In the genomic region with DNA sequence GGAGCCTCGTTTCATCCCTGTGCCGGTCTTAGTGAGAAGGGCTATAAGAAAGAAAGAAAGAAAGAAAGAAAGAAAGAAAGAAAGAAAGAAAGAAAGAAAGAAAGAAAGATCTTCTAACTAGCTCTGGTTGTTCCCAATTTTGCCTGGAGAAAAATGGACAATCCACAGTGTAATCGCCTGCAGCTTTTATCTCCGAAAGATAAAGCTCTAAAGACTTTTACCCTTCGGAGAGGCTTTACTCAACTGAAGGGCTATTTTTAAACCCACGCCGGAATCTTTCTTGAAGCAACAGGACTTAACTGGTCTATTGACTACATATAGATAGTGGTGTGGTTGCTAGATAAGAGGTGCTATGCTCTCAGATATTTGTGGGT, we compare ENCODE assay signal across 8 mouse cellular contexts. TPM values are rescaled to one million over a fixed set of nuclear protein-coding genes. Genes with fewer than 3 reads are reported as not detected.
DNase-seq lines count a peak whose midpoint lies in the region; ATAC-seq and TF ChIP-seq lines count a peak whose summit lies in the region.

No protein-coding gene starts in this region.

- H3K27me3 ChIP-seq in lung, embryonic 14.5 days (ENCODE audit: insufficient read depth, low read length) = no peaks in the 10 kb centered on the region
- H3K27me3 ChIP-seq in embryonic facial prominence, embryonic 14.5 days (replicated peaks; ENCODE audit: control insufficient read depth, insufficient read depth, low read length) = no peaks in the 10 kb centered on the region
- H3K27me3 ChIP-seq in intestine, embryonic 16.5 days (replicated peaks; ENCODE audit: control insufficient read depth, insufficient read depth, low read length) = no peaks in the 10 kb centered on the region
- no peaks in the 10 kb centered on the region for H3K27me3 ChIP-seq in neural tube, embryonic 14.5 days (ENCODE audit: control insufficient read depth, insufficient read depth, low read length)

- WGBS in lung, embryonic 14.5 days = under 1% methylated on average over 7 of the region's 7 CpGs
- 1% methylated on average over 7 of the region's 7 CpGs for WGBS in embryonic facial prominence, embryonic 14.5 days
- under 1% methylated on average over 7 of the region's 7 CpGs for WGBS in intestine, embryonic 16.5 days
- 1% methylated on average over 7 of the region's 7 CpGs for WGBS in neural tube, embryonic 14.5 days

- H3K36me3 ChIP-seq in lung, embryonic 14.5 days (ENCODE audit: insufficient read depth) = peaks cover 15% of the 10 kb centered on the region
- peaks cover 14% of the 10 kb centered on the region for H3K36me3 ChIP-seq in embryonic facial prominence, embryonic 14.5 days (ENCODE audit: control insufficient read depth, insufficient read depth, low read length)
- H3K36me3 ChIP-seq in intestine, embryonic 16.5 days (ENCODE audit: control insufficient read depth, insufficient read depth, low read length) = 0 out of 2 replicates have a peak, but pooled peaks cover 3% of the 10 kb centered on the region
- no peaks in the 10 kb centered on the region for H3K36me3 ChIP-seq in neural tube, embryonic 14.5 days (ENCODE audit: control insufficient read depth, insufficient read depth, low read length)

- peak overlapping the region; percentile 73 for H3K4me2 ChIP-seq in lung, embryonic 14.5 days
- peak overlapping the region; percentile 86 for H3K4me2 ChIP-seq in embryonic facial prominence, embryonic 14.5 days (ENCODE audit: low read depth, low read length)
- H3K4me2 ChIP-seq in intestine, embryonic 16.5 days (ENCODE audit: low read depth, low read length) = peak overlapping the region; percentile 81
- peak overlapping the region; percentile 96 for H3K4me2 ChIP-seq in neural tube, embryonic 14.5 days (ENCODE audit: low read depth, low read length)

- no peak for DNase-seq in lung, embryonic 14.5 days
- no peak for DNase-seq in lung, postnatal 10 days
- DNase-seq in embryonic facial prominence, embryonic 14.5 days (ENCODE audit: low spot score) = no peak
- DNase-seq in gastrocnemius, adult 18-20 months (ENCODE audit: low spot score) = no peak
- no peak for DNase-seq in right cerebral cortex, postnatal 4 days
- DNase-seq in kidney, postnatal 14 days = no peak

- peak overlapping the region; percentile 90 for H3K27ac ChIP-seq in lung, embryonic 14.5 days (ENCODE audit: low read depth)
- peak overlapping the region; percentile 82 for H3K27ac ChIP-seq in embryonic facial prominence, embryonic 14.5 days (replicated peaks; ENCODE audit: low read depth, low read length)
- peak overlapping the region; percentile 94 for H3K27ac ChIP-seq in intestine, embryonic 16.5 days (ENCODE audit: low read length)
- H3K27ac ChIP-seq in neural tube, embryonic 14.5 days (ENCODE audit: low read depth, low read length) = no peak overlapping the region

- H3K9ac ChIP-seq in lung, embryonic 14.5 days = peak overlapping the region; percentile 91
- peak overlapping the region; percentile 77 for H3K9ac ChIP-seq in embryonic facial prominence, embryonic 14.5 days (ENCODE audit: low read depth, low read length)
- H3K9ac ChIP-seq in intestine, embryonic 16.5 days (ENCODE audit: low read depth, low read length) = peak overlapping the region; percentile 80
- H3K9ac ChIP-seq in neural tube, embryonic 14.5 days (replicated peaks; ENCODE audit: low read depth, low read length) = 0 out of 2 replicates have a peak overlapping the region, but pooled peaks have one; percentile 61

- peaks cover 12% of the 10 kb centered on the region for H3K4me1 ChIP-seq in lung, embryonic 14.5 days (ENCODE audit: insufficient read depth)
- peaks cover 12% of the 10 kb centered on the region for H3K4me1 ChIP-seq in embryonic facial prominence, embryonic 14.5 days (ENCODE audit: control insufficient read depth, insufficient read depth, low read length)
- H3K4me1 ChIP-seq in intestine, embryonic 16.5 days (ENCODE audit: control insufficient read depth, insufficient read depth, low read length) = peaks cover 29% of the 10 kb centered on the region
- 0 out of 2 replicates have a peak, but pooled peaks cover 3% of the 10 kb centered on the region for H3K4me1 ChIP-seq in neural tube, embryonic 14.5 days (ENCODE audit: control insufficient read depth, insufficient read depth, low read length)

- H3K4me3 ChIP-seq in lung, embryonic 14.5 days (ENCODE audit: low read depth, low read length) = peak overlapping the region; percentile 83
- peak overlapping the region; percentile 78 for H3K4me3 ChIP-seq in embryonic facial prominence, embryonic 14.5 days (ENCODE audit: low read depth, low read length)
- peak overlapping the region; percentile 90 for H3K4me3 ChIP-seq in intestine, embryonic 16.5 days (ENCODE audit: low read length)
- peak overlapping the region; percentile 67 for H3K4me3 ChIP-seq in neural tube, embryonic 14.5 days (ENCODE audit: low read depth, low read length)

- H3K9me3 ChIP-seq in lung, embryonic 14.5 days (ENCODE audit: low read depth, low read length) = no peaks in the 10 kb centered on the region
- no peaks in the 10 kb centered on the region for H3K9me3 ChIP-seq in embryonic facial prominence, embryonic 14.5 days (ENCODE audit: control insufficient read depth, low read length)
- no peaks in the 10 kb centered on the region for H3K9me3 ChIP-seq in intestine, embryonic 16.5 days (ENCODE audit: control insufficient read depth, low read length)
- no peaks in the 10 kb centered on the region for H3K9me3 ChIP-seq in neural tube, embryonic 14.5 days (ENCODE audit: control insufficient read depth, low read length)

- no peak for TF ChIP-seq CTCF in lung, embryonic 14.5 days (IDR thresholded peaks at IDR 0.05; ENCODE audit: low read depth)

- no peak for ATAC-seq in lung, embryonic 14.5 days (ENCODE audit: insufficient read depth)
- no peak; the same call in 1 of the 2 replicates for ATAC-seq in embryonic facial prominence, embryonic 14.5 days (ENCODE audit: low read depth)
- no peak for ATAC-seq in intestine, embryonic 16.5 days
- no peak for ATAC-seq in neural tube, embryonic 14.5 days (ENCODE audit: low read depth)

RNA-seq across cellular contexts. Expression of a gene that starts 0.5 kb away (rescaled TPM):
- 180 and 188 TPM in 2 replicates for polyA plus RNA-seq in lung, embryonic 14.5 days (2014; fragmentation: Nextera tagmentation; extraction: Ambion mirVana)
- polyA plus RNA-seq in embryonic facial prominence, embryonic 14.5 days (2014; fragmentation: Nextera tagmentation; extraction: Ambion mirVana) = 81.5 and 99.4 TPM in 2 replicates
- 94.9 and 111 TPM in 2 replicates for polyA plus RNA-seq in intestine, embryonic 16.5 days (2015; fragmentation: Nextera tagmentation; extraction: Ambion mirVana)
- 12.8 and 15.5 TPM in 2 replicates for polyA plus RNA-seq in neural tube, embryonic 14.5 days (2014; fragmentation: Nextera tagmentation; extraction: Ambion mirVana)
- under 1 TPM; 0.50 TPM for total RNA-seq in gastrocnemius, adult 18-20 months (2021)
